Mouse (Mus musculus): ENCODE measurements around the gene Nfil3. TPM values are rescaled to one million over a fixed set of nuclear protein-coding genes. Genes with fewer than 3 reads are reported as not detected.

Nfil3 gene
- total and polyA plus RNA-seq, 3 experiments = 23.5 to 34.6 (median 30.0) TPM

- in situ Hi-C loops (cut with MboI; ENCODE audit: low pct_ligation_motif_present, low pct_unique_long_range_greater_than_20kb, low sequenced_read_pairs) (loop anchor here (10.0 to 25.0 kb wide), 2 partner anchors 727 to 1144 kb away; partner anchors contain the start of gene Gadd45g), dilution Hi-C loops (cut with MboI; ENCODE audit: extremely low pct_ligation_motif_present, extremely low pct_unique_long_range_greater_than_20kb, low sequenced_read_pairs) (no loop called here)
- Histone ChIP-seq H3K4me3 (replicated peaks in 1 of 3; ENCODE audit: low read depth in 2 of 3, low read length in 2 of 3, poor library complexity in 1 of 3) (peak overlapping the region; percentile 52 to 79 (median 78)), H3K9me3 (replicated peaks; ENCODE audit: low read length) (no peaks in the 10 kb centered on the region), H3K9ac (ENCODE audit: insufficient read depth, low read depth) (peak overlapping the region; percentile 61), H3K79me2 (replicated peaks; ENCODE audit: control insufficient read depth, extremely low read depth, insufficient read depth, poor library complexity, severe bottlenecking) (peaks cover 35% of the 10 kb centered on the region), H3K27ac (ENCODE audit: insufficient read depth, low read depth) (peak overlapping the region; percentile 71), H3K27me3 (replicated peaks) (no peaks in the 10 kb centered on the region), H3K4me1 (ENCODE audit: control insufficient read depth in 1 of 2, insufficient read depth in 2 of 2) (peaks cover 4 to 12% of the 10 kb centered on the region in 2 experiments; a peak in 3 of 4 replicates), H3K4me2 (ENCODE audit: insufficient read depth, low read depth, poor library complexity, severe bottlenecking) (peak overlapping the region; percentile 63), H3K36me3 (replicated peaks in 1 of 2; ENCODE audit: control insufficient read depth in 1 of 2, insufficient read depth in 1 of 2, low read length in 1 of 2) (peaks cover 0 to 10% of the 10 kb centered on the region in 2 experiments)
- DNase-seq (ENCODE audit: extremely low read depth) = peak; percentile 58
- no peak for TF ChIP-seq TBP (conservative IDR thresholded peaks at IDR 0.05; ENCODE audit: low read depth, low read length)
- no peak; the same call in 1 of the 2 replicates for TF ChIP-seq HCFC1 (IDR thresholded peaks at IDR 0.05; ENCODE audit: low read depth, low read length)
- no peak for TF ChIP-seq PAX5 (IDR thresholded peaks at IDR 0.05; ENCODE audit: low read length)
- no peak for TF ChIP-seq E2F4 (IDR thresholded peaks at IDR 0.05; ENCODE audit: insufficient replicate concordance, low read depth, low read length)
- TF ChIP-seq MAZ (IDR thresholded peaks at IDR 0.05; ENCODE audit: low read depth, low read length) = peak; percentile 62; the same call in 1 of the 2 replicates
- peak; percentile 12 for TF ChIP-seq MEF2A (IDR thresholded peaks at IDR 0.05; ENCODE audit: borderline replicate concordance, low read depth, low read length)
- peak; percentile 11 for TF ChIP-seq ETS1 (conservative IDR thresholded peaks at IDR 0.05; ENCODE audit: low read depth, low read length)
- 0 out of 2 replicates have a peak, but pooled peaks have one; percentile 28 for TF ChIP-seq RCOR1 (conservative IDR thresholded peaks at IDR 0.05; ENCODE audit: low read depth, low read length)
- no peak for TF ChIP-seq USF1 (IDR thresholded peaks at IDR 0.05; ENCODE audit: low read depth, low read length)
- no peak for TF ChIP-seq NELFE (IDR thresholded peaks at IDR 0.05; ENCODE audit: low read depth, low read length)
- peak; percentile 78 for TF ChIP-seq MAX (IDR thresholded peaks at IDR 0.05; ENCODE audit: low read length)
- no peak for TF ChIP-seq JUN (IDR thresholded peaks at IDR 0.05; ENCODE audit: insufficient read depth, low read depth, low read length)
- peak; percentile 94 for TF ChIP-seq MXI1 (IDR thresholded peaks at IDR 0.05; ENCODE audit: low read depth, low read length)
- no peak for TF ChIP-seq MAFK (IDR thresholded peaks at IDR 0.05; ENCODE audit: insufficient replicate concordance, low read length)
- TF ChIP-seq POLR2A (IDR thresholded peaks at IDR 0.05; ENCODE audit: low read depth, low read length) = no peak
- peak; percentile 75; the same call in 1 of the 2 replicates for TF ChIP-seq SIN3A (IDR thresholded peaks at IDR 0.05; ENCODE audit: low read length)
- no peak for TF ChIP-seq ZNF384 (IDR thresholded peaks at IDR 0.05; ENCODE audit: low read depth, low read length)
- TF ChIP-seq UBTF (IDR thresholded peaks at IDR 0.05; ENCODE audit: low read depth, low read length) = peak; percentile 94
- TF ChIP-seq JUND (conservative IDR thresholded peaks at IDR 0.05; ENCODE audit: low read depth, low read length) = no peak
- TF ChIP-seq ELF1 (IDR thresholded peaks at IDR 0.05; ENCODE audit: low read depth, low read length) = 0 out of 2 replicates have a peak, but pooled peaks have one; percentile 24
- peak; percentile 34; the same call in 1 of the 2 replicates for TF ChIP-seq NRF1 (IDR thresholded peaks at IDR 0.05; ENCODE audit: low read depth, low read length)
- no peak; the same call in 1 of the 2 replicates for TF ChIP-seq CHD2 (IDR thresholded peaks at IDR 0.05; ENCODE audit: low read length)
- 0 out of 2 replicates have a peak, but pooled peaks have one; percentile 40 for TF ChIP-seq ZMIZ1 (IDR thresholded peaks at IDR 0.05; ENCODE audit: low read depth, low read length)
- no peak for TF ChIP-seq IRF4 (IDR thresholded peaks at IDR 0.05; ENCODE audit: low read depth, low read length)
- TF ChIP-seq USF2 (conservative IDR thresholded peaks at IDR 0.05; ENCODE audit: low read depth, low read length) = no peak
- TF ChIP-seq KAT2A (IDR thresholded peaks at IDR 0.05; ENCODE audit: insufficient replicate concordance, low read length) = 0 out of 2 replicates have a peak, but pooled peaks have one; percentile 5
- TF ChIP-seq TCF12 (IDR thresholded peaks at IDR 0.05; ENCODE audit: low read depth, low read length) = no peak
- 0 out of 2 replicates have a peak, but pooled peaks have one; percentile 4 for TF ChIP-seq SMC3 (IDR thresholded peaks at IDR 0.05; ENCODE audit: low read depth, low read length)
- no peak for TF ChIP-seq GABPA (IDR thresholded peaks at IDR 0.05; ENCODE audit: insufficient replicate concordance, low read depth, low read length)
- no peak for TF ChIP-seq CTCF (conservative IDR thresholded peaks at IDR 0.05 in 1 of 2, IDR thresholded peaks at IDR 0.05 in 1 of 2; ENCODE audit: low read depth in 2 of 2, low read length in 2 of 2)
- no peak for TF ChIP-seq ZC3H11A (IDR thresholded peaks at IDR 0.05; ENCODE audit: low read depth, low read length)
- no peak for TF ChIP-seq ZKSCAN1 (IDR thresholded peaks at IDR 0.05; ENCODE audit: borderline replicate concordance, low read depth, low read length)
- 0 out of 2 replicates have a peak, but pooled peaks have one; percentile 48 for TF ChIP-seq MYC (IDR thresholded peaks at IDR 0.05; ENCODE audit: low read depth, low read length)
- no peak; the same call in 1 of the 2 replicates for TF ChIP-seq CHD1 (IDR thresholded peaks at IDR 0.05; ENCODE audit: low read depth, low read length)
- no peak for TF ChIP-seq POLR2AphosphoS2 (IDR thresholded peaks at IDR 0.05; ENCODE audit: low read depth, low read length)
- TF ChIP-seq EP300 (IDR thresholded peaks at IDR 0.05; ENCODE audit: low read length) = no peak
- no peak for TF ChIP-seq BHLHE40 (IDR thresholded peaks at IDR 0.05; ENCODE audit: low read depth, low read length)
- TF ChIP-seq RAD21 (IDR thresholded peaks at IDR 0.05; ENCODE audit: low read depth, low read length) = no peak
Measured at GRCm38 (mm10) chr13:52981441-52982281, 788 bp upstream of the Nfil3 start.
